Mouse (Mus musculus): ENCODE data around the gene Arrb1.

The Arrb1 gene

GRCm38 (mm10) chr7:99632286-99632685 lies 97.0 kb downstream of the Arrb1 start:
- DNase-seq (ENCODE audit: low read depth, low spot score): peak; percentile 49

- DNase-seq (ENCODE audit: low read depth, low spot score): no peak
Observed at GRCm38 (mm10) chr7:99633966-99634665, 98.8 kb downstream of the Arrb1 start.

GRCm38 (mm10) chr7:99641245-99641644 lies 106.0 kb downstream of the Arrb1 start:
- no peak for DNase-seq (ENCODE audit: low read depth, low spot score)

- DNase-seq (ENCODE audit: low read depth, low spot score): no peak
Observed at GRCm38 (mm10) chr7:99642078-99642477, 106.8 kb downstream of the Arrb1 start.

- DNase-seq (ENCODE audit: low read depth, low spot score): no peak
Observed at GRCm38 (mm10) chr7:99644701-99645100, 109.4 kb downstream of the Arrb1 start.

GRCm38 (mm10) chr7:99648623-99649022 lies 113.4 kb downstream of the Arrb1 start:
- peak; percentile 48 for DNase-seq (ENCODE audit: low read depth, low spot score)

GRCm38 (mm10) chr7:99649585-99649984 lies 114.3 kb downstream of the Arrb1 start:
- DNase-seq (ENCODE audit: low read depth, low spot score): no peak

GRCm38 (mm10) chr7:99654244-99654643 lies 119.0 kb downstream of the Arrb1 start:
- no peak for DNase-seq (ENCODE audit: low read depth, low spot score)
